Mouse (Mus musculus): Measurements from ENCODE around the gene Elovl2.

GRCm38 (mm10) chr13:41226513-41226912 is 6.3 kb upstream of the Elovl2 start:
- TF ChIP-seq EP300 (IDR thresholded peaks at IDR 0.05) (no peak), CTCF (IDR thresholded peaks at IDR 0.05) (no peak)
